In genomic region chr2:84669828-84670568, GRCm38 (mm10) we compare ENCODE assay signal across 8 mouse cellular contexts. TPM values are rescaled to one million over a fixed set of nuclear protein-coding genes. Genes with fewer than 3 reads are reported as not detected.
DNase-seq lines count a peak whose midpoint lies in the region; ATAC-seq and TF ChIP-seq lines count a peak whose summit lies in the region.

No protein-coding gene starts in this region.

- 4% methylated on average over 39 of the region's 39 CpGs for WGBS in heart, adult 2 months
- 2% methylated on average over 39 of the region's 39 CpGs for WGBS in embryonic facial prominence, embryonic 15.5 days
- WGBS in intestine, postnatal 0 days = 3% methylated on average over 38 of the region's 39 CpGs
- WGBS in macrophage (ENCODE audit: missing documents) = 4% methylated on average over 39 of the region's 39 CpGs

- H3K9me3 ChIP-seq in ES-Bruce4 (replicated peaks; ENCODE audit: control insufficient read depth, insufficient read depth, low read length, poor library complexity, severe bottlenecking) = no peaks in the 10 kb centered on the region
- H3K9me3 ChIP-seq in embryonic facial prominence, embryonic 15.5 days (replicated peaks) = no peaks in the 10 kb centered on the region
- no peaks in the 10 kb centered on the region for H3K9me3 ChIP-seq in intestine, postnatal 0 days (ENCODE audit: control insufficient read depth)

- H3K4me3 ChIP-seq in heart, adult 2 months = peak overlapping the region; percentile 96
- H3K4me3 ChIP-seq in ES-Bruce4 (ENCODE audit: low read depth, low read length) = peak overlapping the region; percentile 95
- peak overlapping the region; percentile 87 for H3K4me3 ChIP-seq in embryonic facial prominence, embryonic 15.5 days (replicated peaks)
- H3K4me3 ChIP-seq in intestine, postnatal 0 days (ENCODE audit: low read depth, low read length) = peak overlapping the region; percentile 93
- peak overlapping the region; percentile 96 for H3K4me3 ChIP-seq in macrophage (ENCODE audit: inconsistent target)

- H3K36me3 ChIP-seq in heart, adult 2 months (ENCODE audit: control insufficient read depth, insufficient read depth, low read length) = peaks cover 6% of the 10 kb centered on the region; the same call in 1 of the 2 replicates
- H3K36me3 ChIP-seq in ES-Bruce4 (ENCODE audit: control insufficient read depth, insufficient read depth, low read length, poor library complexity, severe bottlenecking) (peaks cover 40% of the 10 kb centered on the region), macrophage (ENCODE audit: inconsistent target) (0 out of 2 replicates have a peak, but pooled peaks cover 13% of the 10 kb centered on the region)
- H3K36me3 ChIP-seq in embryonic facial prominence, embryonic 15.5 days = peaks cover 38% of the 10 kb centered on the region
- peaks cover 20% of the 10 kb centered on the region; the same call in 1 of the 2 replicates for H3K36me3 ChIP-seq in intestine, postnatal 0 days (ENCODE audit: control insufficient read depth, insufficient read depth)

- peak overlapping the region; percentile 88 for H3K27ac ChIP-seq in heart, adult 2 months
- H3K27ac ChIP-seq in ES-Bruce4 (ENCODE audit: insufficient read depth, low read length) = peak overlapping the region; percentile 99
- H3K27ac ChIP-seq in embryonic facial prominence, embryonic 15.5 days (replicated peaks) = peak overlapping the region; percentile 90
- peak overlapping the region; percentile 24; the same call in 1 of the 2 replicates for H3K27ac ChIP-seq in intestine, postnatal 0 days (ENCODE audit: low read depth, low read length)
- H3K27ac ChIP-seq in macrophage = peak overlapping the region; percentile 81

- peak; percentile 68 for ATAC-seq in embryonic facial prominence, embryonic 15.5 days (ENCODE audit: insufficient number of reproducible peaks, low FRiP score, low TSS enrichment, low read depth)
- peak; percentile 71 for ATAC-seq in intestine, postnatal 0 days

- peak overlapping the region; percentile 61 for H3K4me2 ChIP-seq in embryonic facial prominence, embryonic 15.5 days (replicated peaks)
- H3K4me2 ChIP-seq in intestine, postnatal 0 days (replicated peaks; ENCODE audit: low read depth) = peak overlapping the region; percentile 90

- H3K4me1 ChIP-seq in heart, adult 2 months (ENCODE audit: control insufficient read depth, insufficient read depth, low read length) = no peaks in the 10 kb centered on the region; the same call in 1 of the 2 replicates
- no peaks in the 10 kb centered on the region for H3K4me1 ChIP-seq in ES-Bruce4 (ENCODE audit: control insufficient read depth, insufficient read depth, low read length)
- peaks cover 13% of the 10 kb centered on the region for H3K4me1 ChIP-seq in embryonic facial prominence, embryonic 15.5 days
- H3K4me1 ChIP-seq in intestine, postnatal 0 days (replicated peaks; ENCODE audit: control insufficient read depth, insufficient read depth, low read length) = no peaks in the 10 kb centered on the region

- intact Hi-C loops in heart, adult 2 months (cut with DNase I) = loop anchor here (10.0 kb wide), 1 partner anchor 185 kb away; no protein-coding TSS in a partner anchor
- intact Hi-C loops in heart, postnatal 14 days (cut with DNase I) = no loop called here

- DNase-seq in heart, adult 2 months = no peak
- no peak for DNase-seq in heart, postnatal 14 days
- DNase-seq in adipocyte (ENCODE audit: low spot score) = no peak
- DNase-seq in spleen, adult 18-20 months = no peak

- peak overlapping the region; percentile 85 for H3K9ac ChIP-seq in heart, adult 2 months (ENCODE audit: low read depth, low read length)
- H3K9ac ChIP-seq in ES-Bruce4 (ENCODE audit: low read depth, poor library complexity, severe bottlenecking) = peak overlapping the region; percentile 97
- peak overlapping the region; percentile 98 for H3K9ac ChIP-seq in embryonic facial prominence, embryonic 15.5 days
- peak overlapping the region; percentile 86 for H3K9ac ChIP-seq in intestine, postnatal 0 days (ENCODE audit: low read depth, low read length)

- TF ChIP-seq POLR2A in heart, adult 2 months (IDR thresholded peaks at IDR 0.05; ENCODE audit: insufficient read depth, low read depth, low read length) = no peak
- no peak for TF ChIP-seq POLR2A in ES-Bruce4 (IDR thresholded peaks at IDR 0.05; ENCODE audit: insufficient read depth, low read length)

- no peaks in the 10 kb centered on the region for H3K27me3 ChIP-seq in heart, adult 2 months (ENCODE audit: control insufficient read depth, insufficient read depth, low read length)
- no peaks in the 10 kb centered on the region for H3K27me3 ChIP-seq in ES-Bruce4 (ENCODE audit: control insufficient read depth, insufficient read depth, low read length, poor library complexity, severe bottlenecking)
- H3K27me3 ChIP-seq in embryonic facial prominence, embryonic 15.5 days = no peaks in the 10 kb centered on the region
- no peaks in the 10 kb centered on the region for H3K27me3 ChIP-seq in intestine, postnatal 0 days (replicated peaks; ENCODE audit: control insufficient read depth, insufficient read depth, low read length)

- no peak for TF ChIP-seq EP300 in heart, adult 2 months (IDR thresholded peaks at IDR 0.05; ENCODE audit: insufficient read depth, low read depth, low read length)
- TF ChIP-seq EP300 in ES-Bruce4 (IDR thresholded peaks at IDR 0.05; ENCODE audit: insufficient read depth, low read depth, low read length) = no peak

- TF ChIP-seq CTCF in heart, adult 2 months (IDR thresholded peaks at IDR 0.05) = no peak
- no peak for TF ChIP-seq CTCF in ES-Bruce4 (IDR thresholded peaks at IDR 0.05; ENCODE audit: low read depth, low read length)
- no peak for TF ChIP-seq CTCF in intestine, postnatal 0 days (IDR thresholded peaks at IDR 0.05; ENCODE audit: low read depth)

- H3K79me2 ChIP-seq in heart, adult 2 months (replicated peaks; ENCODE audit: control insufficient read depth, insufficient read depth, low read length) = no peaks in the 10 kb centered on the region
- H3K79me2 ChIP-seq in macrophage (ENCODE audit: inconsistent target) = peaks cover 12% of the 10 kb centered on the region

RNA-seq across cellular contexts. Expression of gene Selenoh, which starts 0.6 kb away (rescaled TPM):
- 10 to 100 TPM; 21.8 to 28.0 TPM for total RNA-seq in heart, adult 2 months (2021)
- polyA plus RNA-seq in heart, adult 2 months (2012; rRNA removed) = 18.0 and 19.6 TPM in 2 replicates
- 10 to 100 TPM; 31.4 to 32.8 TPM for total RNA-seq in heart, postnatal 14 days (2021)
- polyA plus RNA-seq in ES-Bruce4 (2011; ENCODE audit: insufficient read depth, insufficient read length, low read depth, missing spikeins) (194 and 215 TPM in 2 replicates), macrophage (2018) (14.1 to 49.5 TPM (median 34.3 TPM) in 3 replicates)
- 230 and 231 TPM in 2 replicates for polyA plus RNA-seq in embryonic facial prominence, embryonic 15.5 days (2015; fragmentation: Nextera tagmentation; extraction: Ambion mirVana)
- 83.4 and 90.7 TPM in 2 replicates for polyA plus RNA-seq in intestine, postnatal 0 days (2015; fragmentation: Nextera tagmentation; extraction: Ambion mirVana)
- 10 to 100 TPM in 3 of 26 experiments, 1 to 10 TPM in 20, not detected in 3; 1.2 to 13.3 (median 4.5) TPM for total RNA-seq in macrophage (2018; cell fraction: chromatin; rRNA removed)
- 10 to 100 TPM; 25.4 to 45.4 (median 34.5) TPM for total RNA-seq in macrophage (2018; cell fraction: cytosol; rRNA removed)
- 10 to 100 TPM in 12 of 26 experiments, 1 to 10 TPM in 14; 4.3 to 20.4 (median 8.6) TPM for total RNA-seq in macrophage (2018; cell fraction: nucleus; rRNA removed)

RNA-seq across cellular contexts. Expression of gene Gm28635, which starts 7.8 kb away (rescaled TPM):
- 1 to 10 TPM; 5.8 to 5.9 TPM for total RNA-seq in heart, adult 2 months (2021)
- polyA plus RNA-seq in heart, adult 2 months (2012; rRNA removed) = not detected in 2 replicates
- total RNA-seq in heart, postnatal 14 days (2021) = 10 to 100 TPM in 1 of 2 experiments, 1 to 10 TPM in 1; 4.3 to 11.7 TPM
- polyA plus RNA-seq in ES-Bruce4 (2011; ENCODE audit: insufficient read depth, insufficient read length, low read depth, missing spikeins) = not detected in 2 replicates
- not detected in 2 replicates for polyA plus RNA-seq in embryonic facial prominence, embryonic 15.5 days (2015; fragmentation: Nextera tagmentation; extraction: Ambion mirVana)
- not detected in 2 replicates for polyA plus RNA-seq in intestine, postnatal 0 days (2015; fragmentation: Nextera tagmentation; extraction: Ambion mirVana)
- total RNA-seq in macrophage (2018; cell fraction: chromatin; rRNA removed) = not detected
- total RNA-seq in macrophage (2018; cell fraction: cytosol; rRNA removed) = under 1 TPM in 1 of 26 experiments, not detected in 25; 0.08 TPM
- not detected for total RNA-seq in macrophage (2018; cell fraction: nucleus; rRNA removed)
- not detected in 3 replicates for polyA plus RNA-seq in macrophage (2018)

RNA-seq across cellular contexts. Expression of gene Med19, which starts 8.2 kb away (rescaled TPM):
- 10 to 100 TPM; 11.5 to 14.2 TPM for total RNA-seq in heart, adult 2 months (2021)
- polyA plus RNA-seq in heart, adult 2 months (2012; rRNA removed) = 6.8 and 10.4 TPM in 2 replicates
- total RNA-seq in heart, postnatal 14 days (2021) = 10 to 100 TPM; 13.9 to 15.0 TPM
- polyA plus RNA-seq in ES-Bruce4 (2011; ENCODE audit: insufficient read depth, insufficient read length, low read depth, missing spikeins) (66.1 and 66.6 TPM in 2 replicates), macrophage (2018) (22.1 to 29.0 TPM (median 22.2 TPM) in 3 replicates)
- 31.3 and 34.0 TPM in 2 replicates for polyA plus RNA-seq in embryonic facial prominence, embryonic 15.5 days (2015; fragmentation: Nextera tagmentation; extraction: Ambion mirVana)
- 20.6 and 21.0 TPM in 2 replicates for polyA plus RNA-seq in intestine, postnatal 0 days (2015; fragmentation: Nextera tagmentation; extraction: Ambion mirVana)
- total RNA-seq in macrophage (2018; cell fraction: chromatin; rRNA removed) = 10 to 100 TPM in 5 of 26 experiments, 1 to 10 TPM in 21; 1.2 to 14.1 (median 7.3) TPM
- total RNA-seq in macrophage (2018; cell fraction: cytosol; rRNA removed) = 10 to 100 TPM; 20.3 to 37.1 (median 28.0) TPM
- total RNA-seq in macrophage (2018; cell fraction: nucleus; rRNA removed) = 10 to 100 TPM in 16 of 26 experiments, 1 to 10 TPM in 10; 3.4 to 19.3 (median 13.6) TPM

RNA-seq across cellular contexts. Expression of gene Tmx2, which starts 8.9 kb away (rescaled TPM):
- 100 to 1,000 TPM; 105 to 115 TPM for total RNA-seq in heart, adult 2 months (2021)
- polyA plus RNA-seq in heart, adult 2 months (2012; rRNA removed) = 148 and 203 TPM in 2 replicates
- 100 to 1,000 TPM; 109 to 113 TPM for total RNA-seq in heart, postnatal 14 days (2021)
- polyA plus RNA-seq in ES-Bruce4 (2011; ENCODE audit: insufficient read depth, insufficient read length, low read depth, missing spikeins) (63.5 and 69.6 TPM in 2 replicates), macrophage (2018) (50.9 to 82.2 TPM (median 59.6 TPM) in 3 replicates)
- 92.6 and 96.0 TPM in 2 replicates for polyA plus RNA-seq in embryonic facial prominence, embryonic 15.5 days (2015; fragmentation: Nextera tagmentation; extraction: Ambion mirVana)
- polyA plus RNA-seq in intestine, postnatal 0 days (2015; fragmentation: Nextera tagmentation; extraction: Ambion mirVana) = 81.7 and 85.0 TPM in 2 replicates
- 10 to 100 TPM in 7 of 26 experiments, 1 to 10 TPM in 18, under 1 TPM in 1; 0.62 to 18.8 (median 7.2) TPM for total RNA-seq in macrophage (2018; cell fraction: chromatin; rRNA removed)
- 100 to 1,000 TPM in 4 of 26 experiments, 10 to 100 TPM in 22; 47.8 to 119 (median 74.6) TPM for total RNA-seq in macrophage (2018; cell fraction: cytosol; rRNA removed)
- 10 to 100 TPM in 25 of 26 experiments, 1 to 10 TPM in 1; 9.1 to 88.8 (median 45.2) TPM for total RNA-seq in macrophage (2018; cell fraction: nucleus; rRNA removed)

RNA-seq across cellular contexts. Expression of gene Btbd18, which starts 11.1 kb away (rescaled TPM):
- total RNA-seq in heart, adult 2 months (2021) = not detected
- not detected in 2 replicates for polyA plus RNA-seq in heart, adult 2 months (2012; rRNA removed)
- not detected for total RNA-seq in heart, postnatal 14 days (2021)
- polyA plus RNA-seq in ES-Bruce4 (2011; ENCODE audit: insufficient read depth, insufficient read length, low read depth, missing spikeins) = 1.2 and 2.2 TPM in 2 replicates
- polyA plus RNA-seq in embryonic facial prominence, embryonic 15.5 days (2015; fragmentation: Nextera tagmentation; extraction: Ambion mirVana) = 0.16 and 0.27 TPM in 2 replicates
- polyA plus RNA-seq in intestine, postnatal 0 days (2015; fragmentation: Nextera tagmentation; extraction: Ambion mirVana) = 0.07 TPM in 1 of 2 replicates, not detected in the other
- total RNA-seq in macrophage (2018; cell fraction: chromatin; rRNA removed) = under 1 TPM in 7 of 26 experiments, not detected in 19; 0.19 to 0.60 (median 0.27) TPM
- total RNA-seq in macrophage (2018; cell fraction: cytosol; rRNA removed) = not detected
- total RNA-seq in macrophage (2018; cell fraction: nucleus; rRNA removed) = under 1 TPM in 5 of 26 experiments, not detected in 21; 0.17 to 0.89 (median 0.22) TPM
- polyA plus RNA-seq in macrophage (2018) = not detected in 3 replicates

Comparison
In these comparisons a context has a peak if more than half of its experiments do, and no peak if none do; other contexts are left out.
1. H3K27ac ChIP-seq: peak in every context shown above with its lines; median percentile 99 in ES-Bruce4; 90 in embryonic facial prominence, embryonic 15.5 days; 88 in heart, adult 2 months; 81 in macrophage; 24 in intestine, postnatal 0 days.